Mouse (Mus musculus) CH12.LX (cell line): Measurements from ENCODE around the gene Wwp2. TPM values are rescaled to one million over a fixed set of nuclear protein-coding genes. Genes with fewer than 3 reads are reported as not detected.
A peak's percentile ranks its signal among the peaks of the same experiment; 100 is the strongest.

Source experiments
- DNase-seq: peaks from one replicate; pipeline ENCODE4 v3.0.0-alpha.2; 2013; ENCODE audit errors: extremely low read depth
- H3K27ac ChIP-seq: 2 replicates; pipeline ENCODE4 v1.5.1; 2012; ENCODE audit warnings: low read depth, mild to moderate bottlenecking, control low read depth, moderate library complexity; ENCODE audit not compliant: insufficient read depth
- H3K27me3 ChIP-seq: replicated peaks from 2 replicates; pipeline ENCODE3; 2012; ENCODE audit warnings: inconsistent platforms
- H3K36me3 ChIP-seq, 2 experiments: replicated peaks in 1 of 2; 2 replicates each; pipeline versions ENCODE3 to v1.6.1; 2012; ENCODE audit warnings: inconsistent platforms in 1 of 2, low read length in 1 of 2, mild to moderate bottlenecking in 1 of 2, mixed read lengths in 1 of 2, moderate library complexity in 1 of 2; ENCODE audit not compliant: control insufficient read depth in 1 of 2, insufficient read depth in 1 of 2
- H3K4me1 ChIP-seq, 2 experiments: 2 replicates each; pipeline ENCODE4 v1.6.1; 2012; ENCODE audit warnings: inconsistent platforms in 1 of 2, moderate library complexity in 1 of 2; ENCODE audit not compliant: insufficient read depth in 2 of 2, control insufficient read depth in 1 of 2
- H3K4me2 ChIP-seq: 2 replicates; pipeline ENCODE4 v1.6.1; 2012; ENCODE audit warnings: low read depth, mild to moderate bottlenecking, control low read depth; ENCODE audit not compliant: poor library complexity, insufficient read depth, severe bottlenecking
- H3K4me3 ChIP-seq, 3 experiments: fragments of 150-350 bp in 1 of 3; sonication (generic) in 1 of 3; replicated peaks in 1 of 3; 2 replicates each; pipeline versions ENCODE3 to v1.5.1; 2011 to 2012; ENCODE audit warnings: low read depth in 2 of 3, low read length in 2 of 3, mild to moderate bottlenecking in 2 of 3, moderate library complexity in 2 of 3, control low read depth in 1 of 3, improper control_type of control experiment in 1 of 3, inconsistent platforms in 1 of 3, mixed read lengths in 1 of 3; ENCODE audit not compliant: poor library complexity in 1 of 3
- H3K79me2 ChIP-seq: replicated peaks from 2 replicates; pipeline ENCODE4 v1.6.1; 2012; ENCODE audit warnings: mild to moderate bottlenecking, moderate library complexity; ENCODE audit not compliant: control insufficient read depth, poor library complexity, insufficient read depth, severe bottlenecking; ENCODE audit errors: extremely low read depth
- H3K9ac ChIP-seq: 2 replicates; pipeline ENCODE4 v1.6.1; 2012; ENCODE audit warnings: low read depth, mild to moderate bottlenecking, control low read depth, moderate library complexity; ENCODE audit not compliant: insufficient read depth
- H3K9me3 ChIP-seq: replicated peaks from 2 replicates; pipeline ENCODE3; 2012; ENCODE audit warnings: low read length, inconsistent platforms, mixed read lengths
- ELF1 ChIP-seq: IDR thresholded peaks from 2 replicates; pipeline ENCODE4 v1.6.1; 2014; ENCODE audit warnings: low read depth, mild to moderate bottlenecking, inconsistent platforms, low read length, improper control_type of control experiment
- EP300 ChIP-seq: IDR thresholded peaks from 2 replicates; pipeline ENCODE4 v1.6.1; 2011; ENCODE audit warnings: low read length, improper control_type of control experiment
- IRF4 ChIP-seq: IDR thresholded peaks from 2 replicates; pipeline ENCODE4 v1.6.1; 2014; ENCODE audit warnings: low read depth, mild to moderate bottlenecking, inconsistent platforms, low read length, improper control_type of control experiment
- JUN ChIP-seq: IDR thresholded peaks from 2 replicates; pipeline ENCODE4 v1.6.1; 2011; ENCODE audit warnings: low read depth, mild to moderate bottlenecking, low read length, improper control_type of control experiment, moderate library complexity; ENCODE audit not compliant: insufficient read depth
- MAX ChIP-seq: IDR thresholded peaks from 2 replicates; pipeline ENCODE4 v1.6.1; 2011; ENCODE audit warnings: low read length, improper control_type of control experiment
- MEF2A ChIP-seq: IDR thresholded peaks from 2 replicates; pipeline ENCODE4 v1.6.1; 2014; ENCODE audit warnings: low read depth, mild to moderate bottlenecking, inconsistent platforms, low read length, improper control_type of control experiment, borderline replicate concordance
- MXI1 ChIP-seq: IDR thresholded peaks from 2 replicates; pipeline ENCODE4 v1.6.1; 2011; ENCODE audit warnings: mild to moderate bottlenecking, low read depth, low read length, improper control_type of control experiment
- NRF1 ChIP-seq: IDR thresholded peaks from 2 replicates; pipeline ENCODE4 v1.6.1; 2014; ENCODE audit warnings: low read depth, mild to moderate bottlenecking, inconsistent platforms, low read length, improper control_type of control experiment, moderate library complexity
- POLR2A ChIP-seq: IDR thresholded peaks from 2 replicates; pipeline ENCODE4 v1.6.1; 2011; ENCODE audit warnings: low read depth, mild to moderate bottlenecking, improper control_type of control experiment, low read length
- RAD21 ChIP-seq: IDR thresholded peaks from 2 replicates; pipeline ENCODE4 v1.6.1; 2011; ENCODE audit warnings: low read depth, mild to moderate bottlenecking, low read length, improper control_type of control experiment, moderate library complexity
- SIN3A ChIP-seq: IDR thresholded peaks from 2 replicates; pipeline ENCODE4 v1.6.1; 2012; ENCODE audit warnings: low read length, improper control_type of control experiment, inconsistent platforms
- TBP ChIP-seq: conservative IDR thresholded peaks from 2 replicates; pipeline ENCODE4 v1.6.1; 2011; ENCODE audit warnings: low read depth, low read length, improper control_type of control experiment
- TCF12 ChIP-seq: IDR thresholded peaks from 2 replicates; pipeline ENCODE4 v1.6.1; 2014; ENCODE audit warnings: low read depth, mild to moderate bottlenecking, inconsistent platforms, low read length, improper control_type of control experiment
- ZC3H11A ChIP-seq: IDR thresholded peaks from 2 replicates; pipeline ENCODE4 v1.6.1; 2012; ENCODE audit warnings: low read depth, mild to moderate bottlenecking, inconsistent platforms, low read length, improper control_type of control experiment
- ZNF384 ChIP-seq: IDR thresholded peaks from 2 replicates; pipeline ENCODE4 v1.6.1; 2012; ENCODE audit warnings: low read depth, low read length, improper control_type of control experiment, inconsistent platforms
- dilution Hi-C: fragments of 300-500 bp; cut with MboI; formaldehyde crosslinking; loops from 2 replicates; pipeline ENCODE4 v1.14.3; 2020; ENCODE audit warnings: low sequenced_read_pairs; ENCODE audit not compliant: extremely low pct_unique_long_range_greater_than_20kb, extremely low pct_ligation_motif_present
- in situ Hi-C: fragments of 300-500 bp; cut with MboI; formaldehyde crosslinking; loops from 3 replicates; pipeline ENCODE4 v1.14.3; 2019; ENCODE audit warnings: low sequenced_read_pairs, low pct_ligation_motif_present, low pct_unique_long_range_greater_than_20kb, mixed read lengths
- polyA plus RNA-seq: library from polyadenylated mRNA; unstranded; fragments of >175 nt; gene quantifications from 2 replicates; pipeline ENCODE4 v1.2.1, GENCODE M21; 2012; ENCODE audit warnings: low read depth; ENCODE audit not compliant: insufficient read length
- total RNA-seq, 2 experiments: library from RNA; depleted of rRNA; stranded (reverse); fragments of 300-350 nt in 1 of 2; fragments of >200 nt in 1 of 2; gene quantifications; 2 replicates each; pipeline ENCODE4 v1.2.3; 2012 to 2014

Wwp2 gene
- total and polyA plus RNA-seq, 3 experiments: 13.5 to 30.3 (median 20.7) TPM

DNA sequence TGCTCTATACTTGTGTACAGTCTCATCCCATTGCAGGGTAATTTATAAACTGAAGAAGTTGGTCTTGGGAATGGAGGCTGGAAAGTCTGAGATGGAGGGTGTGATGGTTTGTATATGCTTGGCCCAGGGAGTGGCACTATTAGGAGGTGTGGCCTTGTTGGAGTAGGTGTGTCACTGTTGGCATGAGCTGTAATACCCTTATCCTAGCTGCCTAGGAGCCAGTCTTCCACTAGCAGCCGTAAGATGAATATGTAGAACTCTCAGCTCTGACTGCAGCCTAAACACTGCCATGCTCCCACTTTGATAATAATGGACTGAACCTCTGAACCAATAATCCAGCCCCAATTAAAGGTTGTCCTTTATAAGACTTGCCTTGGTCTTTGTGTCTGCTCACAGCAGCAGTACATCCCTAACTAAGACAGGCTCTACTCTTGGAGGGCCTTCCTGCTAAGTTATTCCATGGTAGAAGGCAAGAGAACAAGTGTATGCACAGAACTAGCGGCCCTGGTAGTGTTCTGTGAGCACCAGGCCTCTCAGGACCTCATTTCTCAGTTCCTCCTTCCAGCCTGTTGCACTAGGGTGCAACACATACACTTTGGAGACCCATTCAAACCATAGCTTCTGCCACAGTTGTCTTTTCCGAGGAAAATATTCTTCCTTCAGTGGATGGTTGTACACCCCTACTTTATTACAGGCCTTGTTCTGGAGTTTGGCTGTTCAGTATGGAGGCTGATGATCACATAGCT is 3.9 kb downstream of the Wwp2 start:
- TF ChIP-seq NRF1 (no peak), ELF1 (no peak), MAX (no peak), MEF2A (peak; percentile 24; the same call in 1 of the 2 replicates), ZC3H11A (no peak), IRF4 (peak; percentile 90), TCF12 (no peak), JUN (no peak), SIN3A (0 out of 2 replicates have a peak, but pooled peaks have one; percentile 35), TBP (no peak), ZNF384 (no peak), RAD21 (no peak), EP300 (peak; percentile 85), POLR2A (no peak), MXI1 (no peak)
- dilution Hi-C loops (no loop called here), in situ Hi-C loops (loop anchor here (10.0 kb wide), 1 partner anchor 55 kb away; no protein-coding TSS in a partner anchor)
- no peak overlapping the region for H3K9ac ChIP-seq
- DNase-seq: no peak
- H3K4me2 ChIP-seq: peak overlapping the region; percentile 50; the same call in 1 of the 2 replicates
- H3K79me2 ChIP-seq: no peaks in the 10 kb centered on the region; the same call in 1 of the 2 replicates
- H3K36me3 ChIP-seq: peaks cover 0 to 20% of the 10 kb centered on the region in 2 experiments
- peak overlapping the region; percentile 40; the same call in 1 of the 2 replicates for H3K27ac ChIP-seq
- peaks cover 13 to 45% of the 10 kb centered on the region in 2 experiments for H3K4me1 ChIP-seq
- H3K4me3 ChIP-seq: no peak overlapping the region
- H3K27me3 ChIP-seq: no peaks in the 10 kb centered on the region
- H3K9me3 ChIP-seq: no peaks in the 10 kb centered on the region

DNA sequence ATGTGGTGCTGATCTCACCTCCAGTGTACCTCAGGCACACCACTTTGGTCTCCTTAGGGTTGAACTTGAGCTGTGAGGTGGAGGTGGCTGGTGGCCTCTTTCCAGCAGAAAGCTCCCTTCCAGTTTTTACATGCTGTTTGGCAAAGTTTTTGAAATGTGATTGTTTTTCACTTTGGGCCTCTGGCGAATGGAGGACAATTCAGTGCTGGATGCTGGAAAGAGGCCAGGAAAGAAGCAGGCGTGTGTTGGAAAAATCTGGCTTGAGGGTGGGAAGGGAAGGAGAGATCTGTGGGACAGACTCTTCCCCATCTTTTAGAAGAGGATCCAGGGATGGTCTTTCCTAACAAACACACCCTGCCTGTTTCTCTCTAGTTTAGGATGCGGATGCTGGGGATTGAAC is 8.5 kb downstream of the Wwp2 start:
- H3K9me3 ChIP-seq: no peaks in the 10 kb centered on the region
- no peaks in the 10 kb centered on the region for H3K27me3 ChIP-seq
- in situ Hi-C loops: loop anchor here (10.0 kb wide), 1 partner anchor 50 kb away; no protein-coding TSS in a partner anchor
- H3K4me2 ChIP-seq: no peak overlapping the region
- no peak for TF ChIP-seq MAX
- no peak for TF ChIP-seq TBP
- no peaks in the 10 kb centered on the region for H3K79me2 ChIP-seq
- H3K36me3 ChIP-seq: peaks cover 0 to 32% of the 10 kb centered on the region in 2 experiments
- no peak overlapping the region for H3K27ac ChIP-seq
- H3K9ac ChIP-seq: no peak overlapping the region
- no peak for DNase-seq
- H3K4me3 ChIP-seq: no peak overlapping the region
- H3K4me1 ChIP-seq: peaks cover 9 to 30% of the 10 kb centered on the region in 2 experiments
- dilution Hi-C loops: no loop called here
